Comparison of ENCODE assay signal across 9 mouse cellular contexts in genomic region chr6:77242601-77243406, GRCm38 (mm10). TPM values are rescaled to one million over a fixed set of nuclear protein-coding genes. Genes with fewer than 3 reads are reported as not detected.
A peak's percentile ranks its signal among the peaks of the same experiment; 100 is the strongest.
DNase-seq lines count a peak whose midpoint lies in the region; ATAC-seq and TF ChIP-seq lines count a peak whose summit lies in the region.
"Had no signal": no experiment of that assay in that cellular context is flagged by ENCODE, and none has a peak within 500 bp of the region (broad histone marks: within the 10 kb centered on the region; RNA-seq: fewer than 3 reads in every experiment).

Gene Lrrtm1 (plus strand): TSS chr6:77242689.

- H3K4me1 ChIP-seq in E14TG2a.4 (replicated peaks; ENCODE audit: low read depth, low read length) = peaks cover 22% of the 10 kb centered on the region
- peaks cover 23% of the 10 kb centered on the region for H3K4me1 ChIP-seq in embryonic facial prominence, embryonic 10.5 days
- H3K4me1 ChIP-seq in stomach, embryonic 15.5 days = peaks cover 15% of the 10 kb centered on the region

- WGBS in embryonic facial prominence, embryonic 10.5 days = under 1% methylated on average over 53 of the region's 53 CpGs
- WGBS in stomach, embryonic 15.5 days = under 1% methylated on average over 53 of the region's 53 CpGs

- TF ChIP-seq CTCF in E14TG2a.4 (conservative IDR thresholded peaks at IDR 0.05; ENCODE audit: low read length) = no peak

- H3K9me3 ChIP-seq in E14TG2a.4 (ENCODE audit: low read length) = no peaks in the 10 kb centered on the region
- H3K9me3 ChIP-seq in embryonic facial prominence, embryonic 10.5 days = no peaks in the 10 kb centered on the region
- no peaks in the 10 kb centered on the region for H3K9me3 ChIP-seq in stomach, embryonic 15.5 days

- H3K27me3 ChIP-seq in E14TG2a.4 (ENCODE audit: insufficient read depth, low read length) = peaks cover 67% of the 10 kb centered on the region
- peaks cover 75% of the 10 kb centered on the region for H3K27me3 ChIP-seq in embryonic facial prominence, embryonic 10.5 days (replicated peaks; ENCODE audit: low read depth, poor library complexity, severe bottlenecking)
- H3K27me3 ChIP-seq in stomach, embryonic 15.5 days (replicated peaks) = peaks cover 28% of the 10 kb centered on the region

- H3K4me2 ChIP-seq in stomach, embryonic 15.5 days = peak within 1 kb of the TSS; percentile 91

- DNase-seq in ZHBTc4 (ENCODE audit: low read depth, low spot score) = peak; percentile 63
- DNase-seq in embryonic facial prominence, embryonic 10.5 days (ENCODE audit: low spot score) = peak; percentile 76
- peak; percentile 74 to 80 for DNase-seq in layer of hippocampus, postnatal 10 days (ENCODE audit: low spot score in 2 of 2)
- DNase-seq in mesoderm, embryonic 11.5 days (ENCODE audit: low read depth, low spot score) = peak; percentile 60
- DNase-seq in spleen, postnatal 4 days (ENCODE audit: low spot score in 2 of 2) = no peak

- H3K4me3 ChIP-seq in E14TG2a.4 (replicated peaks; ENCODE audit: low read length) = peak within 1 kb of the TSS; percentile 71
- peak within 1 kb of the TSS; percentile 63 for H3K4me3 ChIP-seq in embryonic facial prominence, embryonic 10.5 days
- peak within 1 kb of the TSS; percentile 44 for H3K4me3 ChIP-seq in stomach, embryonic 15.5 days (replicated peaks)
- H3K4me3 ChIP-seq: myocyte had no signal

- H3K27ac ChIP-seq in embryonic facial prominence, embryonic 10.5 days (replicated peaks) = peak within 1 kb of the TSS; percentile 74
- H3K27ac ChIP-seq in stomach, embryonic 15.5 days = no peak within 1 kb of the TSS

- ATAC-seq in hematopoietic stem cell, adult 5-6 weeks (replicated peaks in 1 of 2; ENCODE audit: insufficient read depth in 1 of 2, low FRiP score in 2 of 2, low TSS enrichment in 1 of 2, low read depth in 1 of 2, poor library complexity in 2 of 2, severe bottlenecking in 2 of 2) = peak; percentile 46 to 53; a peak in 3 of 4 replicates
- peak; percentile 84; the same call in 1 of the 2 replicates for ATAC-seq in stomach, embryonic 15.5 days (ENCODE audit: insufficient read depth, low FRiP score, low read depth)

- H3K36me3 ChIP-seq in E14TG2a.4 (ENCODE audit: insufficient read depth, low read length) = no peaks in the 10 kb centered on the region
- no peaks in the 10 kb centered on the region for H3K36me3 ChIP-seq in embryonic facial prominence, embryonic 10.5 days (replicated peaks)
- no peaks in the 10 kb centered on the region for H3K36me3 ChIP-seq in stomach, embryonic 15.5 days

- 0 out of 2 replicates have a peak within 1 kb of the TSS, but pooled peaks have one; percentile 1 for H3K9ac ChIP-seq in stomach, embryonic 15.5 days

RNA-seq across cellular contexts. Expression of gene Lrrtm1, which starts in this region (rescaled TPM):
- 3.6 and 4.9 TPM in 2 replicates for polyA plus RNA-seq in embryonic facial prominence, embryonic 10.5 days (2016; fragmentation: Nextera tagmentation; extraction: Ambion mirVana)
- total RNA-seq in hematopoietic stem cell, adult 5-6 weeks (2017) = not detected in 2 replicates
- 100 to 1,000 TPM in 1 of 2 experiments, 10 to 100 TPM in 1; 99.3 to 111 TPM for total RNA-seq in layer of hippocampus, postnatal 10 days (2021)
- 3.3 and 4.1 TPM in 2 replicates for polyA plus RNA-seq in stomach, embryonic 15.5 days (2015; fragmentation: Nextera tagmentation; extraction: Ambion mirVana)
- polyA plus RNA-seq: myocyte had no signal

Comparison
In these comparisons a context has a peak if more than half of its experiments do, and no peak if none do; other contexts are left out.
1. RNA of gene Lrrtm1 (total RNA-seq): 99.3 to 111 TPM in layer of hippocampus, postnatal 10 days; not detected in hematopoietic stem cell, adult 5-6 weeks; every median in the first group is over 100 times any median in the second.
2. Peak in ATAC-seq in hematopoietic stem cell, adult 5-6 weeks; RNA of the gene not detected or under 1 TPM.
3. DNase-seq: peak in ZHBTc4 (single experiment), embryonic facial prominence, embryonic 10.5 days (single experiment), layer of hippocampus, postnatal 10 days (2 of 2) and mesoderm, embryonic 11.5 days (single experiment); none in spleen, postnatal 4 days (0 of 2).
4. Peak in every context shown above with its lines, with median percentiles within 50 percentile points of each other: H3K4me3 ChIP-seq.